Mouse (Mus musculus): ENCODE measurements around the gene Lama2.

DNA sequence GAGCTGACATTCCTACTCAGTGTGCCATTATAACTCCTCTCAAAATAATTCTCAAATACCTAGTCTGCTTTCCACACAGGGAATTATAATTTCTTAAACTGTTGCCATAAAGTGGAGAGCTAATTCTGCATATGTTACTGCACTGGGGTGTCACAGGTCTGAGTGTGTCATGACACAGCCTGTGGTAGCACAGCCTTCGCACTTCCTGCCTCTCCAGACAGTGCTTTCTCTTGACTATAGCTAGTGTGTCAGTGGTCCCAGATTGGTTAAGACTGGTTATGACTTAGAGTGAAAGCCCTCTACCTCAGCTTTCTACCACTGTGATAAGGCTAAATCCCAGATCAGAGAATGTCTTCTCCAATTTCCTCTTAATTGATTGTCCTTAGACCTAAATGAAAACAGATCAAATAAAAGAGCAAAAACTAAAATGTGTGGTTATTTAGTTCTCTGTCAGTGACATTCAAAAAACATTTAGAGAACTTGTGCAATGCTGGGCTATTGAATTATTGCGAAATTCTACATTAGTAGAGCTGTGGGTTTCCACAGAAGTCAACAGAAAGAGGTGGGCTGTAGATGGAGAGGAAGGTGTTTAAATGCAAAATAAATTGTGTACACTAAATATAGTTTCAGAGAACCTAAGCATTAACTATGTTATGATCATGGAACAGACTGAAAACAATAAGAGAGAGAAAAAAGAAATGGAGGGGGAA lies 502.5 kb downstream of the Lama2 start:
- no peak for TF ChIP-seq GATA1 (IDR thresholded peaks at IDR 0.05; ENCODE audit: low read length)
- TF ChIP-seq TAL1 (IDR thresholded peaks at IDR 0.05; ENCODE audit: low read length), result no peak
